Mouse (Mus musculus): ENCODE results near the gene Cbx6. TPM values are rescaled to one million over a fixed set of nuclear protein-coding genes. Genes with fewer than 3 reads are reported as not detected.
"Not testable (repeated sequence)": the region's sequence is repeated elsewhere in the genome, so short reads cannot be mapped to it uniquely, and the experiment has no call there.

Cbx6 gene
- total RNA-seq, 2 experiments from 2014 or later: 271 to 289 TPM

- intact Hi-C loops (cut with DNase I): loop anchor here (2.0 to 10.0 kb wide), 2 partner anchors 49 to 241 kb away; no protein-coding TSS in a partner anchor
- peak in 1 of 2 experiments; percentile 74 for DNase-seq (ENCODE audit: extremely low spot score in 1 of 2, low spot score in 2 of 2)
These were observed 1.0 kb downstream of the Cbx6 start for GRCm38 (mm10) chr15:79833251-79834050.

- intact Hi-C loops (cut with DNase I): loop anchor here (2.0 to 10.0 kb wide), 2 partner anchors 51 to 243 kb away; no protein-coding TSS in a partner anchor
- DNase-seq (ENCODE audit: extremely low spot score in 1 of 2, low spot score in 2 of 2): peak; percentile 77 to 86
These were observed 2.2 kb downstream of the Cbx6 start for GRCm38 (mm10) chr15:79832064-79832900.

- intact Hi-C loops (cut with DNase I): loop anchor here (10.0 kb wide), 1 partner anchor 244 kb away; no protein-coding TSS in a partner anchor
- DNase-seq (ENCODE audit: extremely low spot score in 1 of 2, low spot score in 2 of 2): peak; percentile 79 to 84
These were observed 4.1 kb downstream of the Cbx6 start for GRCm38 (mm10) chr15:79830388-79830787.

GRCm38 (mm10) chr15:79829431-79829830 lies 5.1 kb downstream of the Cbx6 start:
- DNase-seq (ENCODE audit: extremely low spot score in 1 of 2, low spot score in 2 of 2): no peak
- intact Hi-C loops (cut with DNase I): loop anchor here (5.0 kb wide), 1 partner anchor 77 kb away; no protein-coding TSS in a partner anchor

- peak in 1 of 2 experiments; percentile 77 for DNase-seq (ENCODE audit: extremely low spot score in 1 of 2, low spot score in 2 of 2)
- intact Hi-C loops (cut with DNase I): loop anchor here (5.0 kb wide), 1 partner anchor 76 kb away; no protein-coding TSS in a partner anchor
These were observed 6.0 kb downstream of the Cbx6 start for GRCm38 (mm10) chr15:79828366-79829035.

GRCm38 (mm10) chr15:79827778-79828210 lies 6.7 kb downstream of the Cbx6 start:
- peak in 1 of 2 experiments; percentile 55 for DNase-seq (ENCODE audit: extremely low spot score in 1 of 2, low spot score in 2 of 2)
- intact Hi-C loops (cut with DNase I): loop anchor here (5.0 kb wide), 1 partner anchor 75 kb away; no protein-coding TSS in a partner anchor

GRCm38 (mm10) chr15:79827061-79827777 lies 7.3 kb downstream of the Cbx6 start:
- peak in 1 of 2 experiments; percentile 47 for DNase-seq (ENCODE audit: extremely low spot score in 1 of 2, low spot score in 2 of 2)
- intact Hi-C loops (cut with DNase I): loop anchor here (5.0 kb wide), 1 partner anchor 75 kb away; no protein-coding TSS in a partner anchor

GRCm38 (mm10) chr15:79826221-79826935 lies 8.1 kb downstream of the Cbx6 start:
- DNase-seq (ENCODE audit: extremely low spot score in 1 of 2, low spot score in 2 of 2): peak in 1 of 2 experiments; percentile 31
- intact Hi-C loops (cut with DNase I): loop anchor here (5.0 kb wide), 1 partner anchor 74 kb away; no protein-coding TSS in a partner anchor

- intact Hi-C loops (cut with DNase I): loop anchor here (5.0 kb wide), 1 partner anchor 73 kb away; no protein-coding TSS in a partner anchor
- peak in 1 of 2 experiments; percentile 43 for DNase-seq (ENCODE audit: extremely low spot score in 1 of 2, low spot score in 2 of 2)
These were observed 9.2 kb downstream of the Cbx6 start for GRCm38 (mm10) chr15:79825146-79825825.

- intact Hi-C loops (cut with DNase I): loop anchor here (1.0 kb wide), 1 partner anchor 19 kb away; the partner anchor contains the start of gene Nptxr
- peak in 1 of 2 experiments; percentile 81 for DNase-seq (ENCODE audit: extremely low spot score in 1 of 2, low spot score in 2 of 2)
These were observed 10.8 kb downstream of the Cbx6 start for GRCm38 (mm10) chr15:79823588-79824280.

- DNase-seq (ENCODE audit: extremely low spot score in 1 of 2, low spot score in 2 of 2): peak in 1 of 2 experiments; percentile 66
- intact Hi-C loops (cut with DNase I): loop anchor here (1.0 kb wide), 1 partner anchor 18 kb away; the partner anchor contains the start of gene Nptxr
These were observed 12.0 kb downstream of the Cbx6 start for GRCm38 (mm10) chr15:79822265-79823199.

GRCm38 (mm10) chr15:79818325-79818724 lies 16.2 kb downstream of the Cbx6 start:
- DNase-seq (ENCODE audit: extremely low spot score in 1 of 2, low spot score in 2 of 2): peak in 1 of 2 experiments; percentile 34

GRCm38 (mm10) chr15:79813666-79814258 lies 20.7 kb downstream of the Cbx6 start:
- DNase-seq (ENCODE audit: extremely low spot score in 1 of 2, low spot score in 2 of 2): no peak
- intact Hi-C loops (cut with DNase I): no loop called here

More at GRCm38 (mm10) chr15:79818325-79818724, 16.2 kb downstream of the Cbx6 start:
- intact Hi-C loops (cut with DNase I): no loop called here

GRCm38 (mm10) chr15:79812840-79813239 lies 21.6 kb downstream of the Cbx6 start:
- intact Hi-C loops (cut with DNase I); DNase-seq (ENCODE audit: extremely low spot score in 1 of 2, low spot score in 2 of 2): not testable (repeated sequence)
